Mouse (Mus musculus) G1E-ER4 (cell line): ENCODE results near the gene Vipas39. TPM values are rescaled to one million over a fixed set of nuclear protein-coding genes. Genes with fewer than 3 reads are reported as not detected.

Source experiments
- GATA1 ChIP-seq: IDR thresholded peaks from one replicate; pipeline ENCODE4 v1.8.0; 2012; ENCODE audit warnings: low read length, inconsistent platforms
- polyA plus RNA-seq: library from polyadenylated mRNA; stranded (reverse); fragments of >175 nt; gene quantifications from 2 replicates; pipeline ENCODE4 v1.2.3, GENCODE M21; 2012

Gene Vipas39
- polyA plus RNA-seq: 0.40 and 0.55 TPM in 2 replicates

DNA sequence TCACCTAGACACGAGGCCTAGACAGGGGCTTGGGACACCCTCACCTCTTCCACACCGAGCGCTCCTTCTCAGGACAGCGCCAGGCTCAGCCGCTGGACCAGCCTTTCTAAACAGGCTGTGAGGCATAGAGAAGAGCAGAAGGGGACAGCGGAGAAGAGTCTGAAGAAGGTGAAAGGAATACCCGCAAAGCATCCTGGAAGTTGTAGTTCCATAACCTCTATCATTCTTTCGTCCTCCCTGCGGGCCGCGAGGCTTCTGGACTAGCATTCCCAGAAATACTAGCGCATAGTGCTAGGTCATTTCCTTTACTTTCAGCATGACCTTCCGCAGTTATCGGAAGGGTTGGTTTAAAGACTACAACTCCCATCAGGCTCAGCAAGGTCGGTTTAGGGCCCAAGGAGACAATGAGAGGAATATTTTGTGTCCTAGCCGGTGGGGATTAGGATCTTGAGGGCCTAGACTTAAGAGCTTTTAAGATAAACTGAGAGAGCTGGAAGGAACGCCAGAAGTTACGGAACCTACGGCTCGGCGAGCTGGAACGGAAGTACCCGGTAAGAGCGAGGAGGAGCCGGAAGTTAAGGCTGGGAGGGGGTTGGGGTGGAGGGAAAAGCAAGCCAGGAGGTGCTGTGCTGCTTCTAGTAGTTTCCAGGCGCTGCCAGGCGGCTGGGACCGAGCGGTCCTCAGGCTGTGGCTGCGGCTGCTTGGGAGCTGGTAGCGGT lies at the start of gene Vipas39, which contains the start of gene Ahsa1:
TSS of gene Vipas39 (minus strand) at position 149 of the 719 bp plus-strand sequence.
TSS of gene Ahsa1 (plus strand) at position 372 of the 719 bp plus-strand sequence.
- TF ChIP-seq GATA1: no peak

DNA sequence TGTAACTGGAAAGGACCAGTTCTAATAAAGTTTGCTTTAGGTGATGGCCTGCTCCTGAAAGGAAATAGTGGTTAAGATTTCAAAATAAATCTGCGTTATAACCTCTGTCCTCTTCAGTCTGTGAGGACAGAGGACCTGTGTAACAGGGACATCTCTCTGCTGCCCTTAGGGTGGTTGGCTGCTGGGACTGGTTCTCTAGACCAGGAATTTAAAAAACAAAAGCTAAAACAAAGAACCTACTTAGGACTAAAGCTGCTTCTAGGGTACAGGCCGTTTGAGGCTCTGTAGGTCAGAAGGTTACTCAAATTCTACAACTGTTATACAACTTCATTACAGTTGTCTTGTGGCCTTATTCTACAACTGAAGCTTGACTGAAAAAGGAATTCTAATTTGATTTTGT lies 47.0 kb upstream of the Vipas39 start:
- no peak for TF ChIP-seq GATA1

DNA sequence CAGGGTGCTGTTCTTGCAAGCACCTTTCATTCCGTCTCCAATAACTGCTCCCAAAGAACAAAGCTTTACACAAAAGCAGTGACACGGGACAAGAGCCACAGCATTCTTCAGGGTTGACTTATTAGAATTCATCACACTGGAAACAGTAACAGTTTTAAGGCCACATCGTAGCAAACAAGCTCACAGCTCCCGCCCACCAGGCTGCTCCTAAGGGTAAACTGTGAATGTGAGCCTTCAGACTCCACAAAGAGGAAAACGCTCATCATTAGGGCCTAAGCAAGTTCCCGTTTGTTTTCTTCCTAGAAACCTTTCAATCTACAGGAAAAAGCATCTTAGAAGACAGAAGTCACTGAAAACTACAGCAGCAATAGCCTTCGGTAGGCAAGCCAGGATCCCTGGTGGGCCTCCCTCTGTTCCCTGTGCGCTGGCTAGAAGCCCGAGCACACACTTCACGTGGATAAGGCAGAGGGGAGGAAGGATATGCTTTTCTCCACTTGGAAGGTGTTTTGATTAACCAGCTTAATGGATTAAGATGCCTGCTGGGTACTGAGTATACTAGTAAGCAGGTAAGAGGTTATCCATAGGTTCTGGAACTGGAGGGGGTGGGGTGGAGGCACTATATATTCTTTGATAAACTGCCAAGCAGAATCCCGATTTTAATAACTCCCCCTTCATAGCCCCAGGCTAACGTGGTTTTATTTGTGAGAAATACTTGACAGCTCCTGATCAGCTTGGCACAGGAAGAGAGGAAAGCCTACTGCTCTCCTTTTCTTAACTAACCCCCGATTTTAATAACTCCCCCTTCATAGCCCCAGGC lies 39.9 kb upstream of the Vipas39 start:
- TF ChIP-seq GATA1: no peak

DNA sequence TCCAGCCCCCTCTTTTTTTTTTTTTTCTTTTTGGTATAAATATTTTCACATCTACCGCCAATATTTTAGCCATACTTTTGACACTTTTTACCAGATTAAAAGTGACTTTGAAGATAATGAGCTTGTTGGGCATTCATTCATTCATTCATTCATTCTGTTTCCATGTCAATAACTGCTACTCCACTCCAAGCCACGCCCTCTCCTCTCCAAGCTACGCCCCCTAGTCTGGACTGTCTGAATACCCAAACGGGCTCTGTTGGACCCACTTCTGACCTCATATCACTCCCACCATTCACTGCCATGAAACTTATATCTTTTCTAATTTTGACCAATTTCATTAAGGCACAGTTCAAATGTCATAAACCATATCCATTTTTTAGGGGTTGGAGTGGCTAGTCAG lies 35.1 kb upstream of the Vipas39 start:
- no peak for TF ChIP-seq GATA1

DNA sequence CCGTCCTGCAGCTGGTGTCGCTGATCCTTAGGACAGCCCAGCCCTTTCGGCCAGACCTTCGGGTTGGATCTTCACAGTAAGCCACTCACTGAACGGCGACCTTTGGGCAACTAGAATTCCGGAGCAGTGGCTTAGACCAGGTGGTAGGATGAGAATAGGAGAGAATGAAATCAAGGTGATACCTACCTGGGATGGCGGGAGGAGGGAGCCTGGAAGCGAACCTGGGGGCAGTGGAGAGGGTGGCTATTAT lies 34.3 kb upstream of the Vipas39 start:
- no peak for TF ChIP-seq GATA1

DNA sequence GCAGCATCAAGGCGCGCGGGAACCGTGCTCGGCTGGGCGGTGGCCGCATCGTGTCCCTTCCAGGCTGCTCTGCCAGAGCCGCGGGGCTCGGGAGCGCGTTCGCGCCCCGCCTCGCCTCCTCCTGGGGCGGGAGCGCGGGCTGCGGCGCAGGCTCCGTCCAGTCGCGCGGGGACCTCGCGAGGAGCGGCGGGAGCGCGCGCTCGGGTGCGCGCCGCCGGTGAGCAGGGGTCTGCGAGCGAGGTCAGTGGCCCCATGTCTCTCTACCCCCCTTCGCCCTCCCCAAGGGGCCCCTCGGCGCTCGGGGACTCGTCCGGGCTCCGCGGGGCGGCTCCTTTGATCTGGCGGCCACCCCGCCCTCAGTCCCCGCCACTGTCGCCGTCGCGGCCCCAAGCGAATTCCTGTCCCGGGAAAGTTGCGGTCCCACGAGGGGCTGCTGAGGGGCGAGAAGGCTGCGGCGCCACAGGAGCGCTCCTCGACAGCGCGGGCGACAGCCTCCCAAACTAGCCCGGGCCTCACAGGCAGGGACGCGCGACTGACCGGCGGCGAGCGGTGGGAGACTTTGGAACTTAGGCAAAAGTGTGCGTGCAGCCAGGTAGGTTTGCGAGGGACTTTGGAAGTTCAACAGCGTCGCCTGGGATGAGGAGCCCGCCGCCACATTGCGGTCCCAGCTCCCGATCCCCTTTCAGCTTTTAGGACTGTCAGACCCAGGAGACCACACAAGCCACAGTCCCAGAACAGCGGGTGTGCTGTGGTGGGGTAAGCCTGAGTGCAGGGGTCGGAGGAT lies 33.8 kb upstream of the Vipas39 start, which contains the start of gene Ism2:
TSS of gene Ism2 (minus strand) at position 49 of the 784 bp plus-strand sequence.
- no peak for TF ChIP-seq GATA1

DNA sequence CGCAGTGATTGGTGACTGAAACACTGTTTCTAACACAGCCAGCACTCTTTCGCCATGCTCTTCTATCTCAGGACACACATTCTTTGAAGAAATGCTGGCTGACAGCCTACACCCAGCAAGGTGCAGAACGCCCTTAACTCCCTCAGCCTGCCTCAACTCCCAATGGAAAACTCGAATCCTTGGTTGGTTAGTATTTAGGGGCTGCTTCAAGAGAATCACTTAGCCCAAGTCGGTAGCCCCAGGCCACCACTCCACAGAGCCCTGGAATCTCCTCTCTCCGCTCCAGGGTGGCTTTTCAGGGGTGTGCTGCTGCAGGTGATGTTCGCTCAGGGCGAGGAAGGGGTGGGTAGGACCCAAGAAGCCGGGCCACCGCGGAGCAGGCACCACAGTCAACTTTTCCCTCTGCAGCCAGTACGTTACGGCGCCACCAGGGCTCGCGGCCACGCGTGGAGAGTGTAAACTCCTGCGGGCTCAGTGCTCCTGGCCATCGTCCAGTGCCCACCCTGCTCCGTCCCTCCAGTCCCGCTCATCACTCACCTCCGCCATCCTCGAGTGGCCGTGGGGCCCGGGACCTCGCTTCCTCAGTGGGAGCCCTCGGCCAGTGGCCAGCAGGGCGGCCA lies 33.1 kb upstream of the Vipas39 start:
- no peak for TF ChIP-seq GATA1

DNA sequence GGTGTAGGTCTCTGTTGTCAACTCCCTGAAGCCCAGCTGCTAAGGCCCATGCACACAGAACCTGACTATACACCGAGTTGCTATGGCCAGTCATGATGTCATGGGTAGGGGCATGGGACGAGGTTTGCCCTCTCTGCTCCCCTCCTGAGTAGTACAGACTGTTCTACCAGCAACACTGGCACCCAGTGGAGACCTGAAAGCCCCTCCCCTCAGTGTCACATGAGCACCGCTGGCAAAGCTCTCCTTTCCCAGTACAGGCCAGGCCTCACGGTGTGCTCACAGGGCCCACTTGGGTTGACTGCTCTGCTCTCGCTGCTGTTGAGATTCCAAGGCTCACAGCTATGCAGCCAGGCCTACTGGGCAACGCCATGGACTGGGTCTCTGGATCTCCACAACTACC lies 27.9 kb upstream of the Vipas39 start:
- TF ChIP-seq GATA1: no peak

DNA sequence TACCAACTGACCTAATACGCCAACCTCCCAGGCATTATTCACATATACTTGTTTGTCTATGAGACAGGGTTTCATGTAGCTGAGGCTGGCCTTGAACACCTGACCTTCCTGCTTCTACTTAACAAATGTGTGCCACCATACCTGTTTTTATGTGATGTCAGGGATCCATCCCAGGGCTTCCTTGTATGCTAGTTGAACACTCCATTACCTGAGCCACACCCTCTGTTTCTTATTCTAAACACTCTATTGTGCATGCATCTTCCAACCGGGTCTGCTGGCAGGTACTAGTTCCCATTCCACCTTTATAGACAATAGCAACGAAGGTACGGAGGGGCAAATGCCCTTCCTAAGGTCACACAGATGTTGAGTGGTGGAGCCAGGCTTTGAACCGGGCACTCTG lies 23.0 kb upstream of the Vipas39 start:
- TF ChIP-seq GATA1: no peak

DNA sequence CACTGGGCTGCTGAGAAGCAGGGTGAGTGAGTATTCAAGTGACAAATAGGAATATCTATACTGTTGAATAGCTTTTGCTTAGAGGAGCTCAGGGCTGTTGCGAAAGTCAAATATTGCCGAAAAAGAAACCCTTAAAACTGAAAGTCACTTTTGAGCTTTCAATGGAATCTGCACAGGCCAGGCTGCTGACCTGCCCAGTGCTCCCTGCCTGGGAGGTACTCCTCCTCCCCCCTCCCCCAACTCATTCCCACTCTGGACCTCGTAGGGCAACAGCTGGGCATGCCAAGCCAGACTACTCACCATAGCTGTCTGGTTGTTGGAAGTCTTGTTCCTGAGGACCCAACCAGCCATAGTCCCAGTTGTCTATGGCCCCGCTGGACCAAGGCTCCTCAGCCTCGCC lies 18.7 kb upstream of the Vipas39 start:
- TF ChIP-seq GATA1: no peak

DNA sequence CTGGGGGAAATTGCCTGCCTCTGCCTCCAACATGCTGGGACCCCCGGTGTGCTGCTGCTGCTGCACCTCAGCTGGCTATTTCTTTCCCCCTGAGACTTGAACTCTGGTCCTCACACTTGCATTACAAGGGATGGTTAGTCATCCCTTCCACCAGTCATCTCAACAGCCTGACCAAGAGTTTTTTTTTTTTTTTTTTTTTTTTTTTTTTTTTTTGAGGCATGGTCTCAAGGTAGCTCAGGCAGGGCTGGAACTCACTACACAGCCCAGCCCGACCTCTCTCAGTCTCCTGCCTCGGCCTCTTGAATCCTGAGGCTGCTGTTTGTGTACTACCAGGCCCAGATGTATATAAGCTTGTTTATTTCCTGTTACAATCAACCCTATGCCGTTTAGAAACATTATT lies 18.2 kb upstream of the Vipas39 start:
- no peak for TF ChIP-seq GATA1

DNA sequence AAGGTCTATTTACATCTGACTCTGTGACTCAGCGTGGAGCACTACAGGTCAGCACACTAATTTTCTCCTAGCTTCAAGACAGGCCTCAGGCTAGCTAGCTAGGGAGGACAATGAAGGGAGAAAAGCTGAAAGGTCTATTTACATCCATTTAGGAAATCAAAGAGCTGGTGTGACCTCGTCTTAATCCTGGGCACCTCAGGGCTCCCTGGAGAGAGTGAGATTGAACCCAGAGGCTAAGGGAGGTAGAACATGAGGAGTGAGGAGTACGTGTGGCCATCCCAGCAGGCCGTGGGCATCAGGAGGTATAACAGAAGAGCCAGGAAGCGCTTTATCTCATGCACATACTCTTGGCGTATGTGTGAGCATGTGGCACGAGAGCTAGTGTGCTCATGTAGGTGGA lies 17.6 kb upstream of the Vipas39 start:
- no peak for TF ChIP-seq GATA1

DNA sequence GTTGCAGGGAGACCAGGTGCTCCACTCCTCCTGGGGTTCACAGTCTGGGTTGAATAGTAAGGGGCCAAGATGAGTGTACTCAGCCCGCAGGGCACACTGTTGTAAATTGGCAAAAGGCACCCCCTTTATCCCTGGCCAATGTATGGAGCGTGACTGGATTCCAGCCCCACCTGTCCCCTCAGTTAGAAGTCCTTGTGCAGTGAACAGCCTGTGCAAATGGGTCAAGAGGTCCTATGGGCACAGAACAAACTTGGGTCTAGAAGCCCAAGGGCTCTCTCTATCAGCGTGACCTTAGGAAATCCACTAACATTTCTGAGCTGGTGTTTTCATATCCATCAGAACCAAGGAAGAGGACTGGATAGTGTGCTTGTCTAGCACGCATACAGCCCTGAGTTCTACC lies 16.7 kb upstream of the Vipas39 start:
- TF ChIP-seq GATA1: no peak

DNA sequence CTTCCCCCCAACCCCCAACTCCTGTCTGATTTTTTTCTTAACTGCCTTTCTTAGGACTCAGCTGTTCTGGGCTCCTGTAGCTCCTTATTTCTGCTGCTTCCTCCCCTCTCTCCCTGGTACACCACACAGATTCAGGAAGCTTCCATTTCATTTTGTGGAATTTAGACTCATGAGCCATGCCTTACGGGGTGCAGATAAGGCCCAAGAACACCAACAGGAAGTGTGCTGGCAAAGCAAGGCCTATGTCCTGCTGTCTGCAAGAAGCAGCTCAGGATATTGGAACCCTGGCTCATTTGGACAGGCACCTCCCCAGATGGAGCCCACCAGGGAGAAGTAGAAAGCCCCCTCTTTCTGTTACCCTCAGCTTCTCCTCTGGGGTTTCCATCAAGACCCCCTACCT lies 15.7 kb upstream of the Vipas39 start:
- no peak for TF ChIP-seq GATA1

DNA sequence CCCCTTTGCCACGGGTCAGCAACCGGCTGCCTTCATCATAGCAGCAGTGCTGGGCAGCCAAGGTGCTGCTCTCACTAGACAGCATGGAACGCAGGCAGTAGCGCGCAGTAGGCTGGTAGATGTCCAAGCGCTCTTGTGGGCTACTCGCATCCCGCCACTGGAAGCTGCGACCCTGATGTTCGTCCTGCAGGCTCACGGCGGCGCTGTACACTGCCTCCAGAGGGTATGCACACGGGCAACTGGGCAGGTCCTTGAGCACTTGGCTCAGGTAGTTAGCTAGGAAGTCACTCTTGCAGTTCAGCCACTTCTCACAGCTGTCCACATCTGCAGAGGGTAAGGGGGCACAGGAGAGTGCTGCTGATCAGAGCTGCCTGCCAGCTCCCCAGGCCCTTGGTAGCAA lies 13.8 kb upstream of the Vipas39 start:
- TF ChIP-seq GATA1: no peak

DNA sequence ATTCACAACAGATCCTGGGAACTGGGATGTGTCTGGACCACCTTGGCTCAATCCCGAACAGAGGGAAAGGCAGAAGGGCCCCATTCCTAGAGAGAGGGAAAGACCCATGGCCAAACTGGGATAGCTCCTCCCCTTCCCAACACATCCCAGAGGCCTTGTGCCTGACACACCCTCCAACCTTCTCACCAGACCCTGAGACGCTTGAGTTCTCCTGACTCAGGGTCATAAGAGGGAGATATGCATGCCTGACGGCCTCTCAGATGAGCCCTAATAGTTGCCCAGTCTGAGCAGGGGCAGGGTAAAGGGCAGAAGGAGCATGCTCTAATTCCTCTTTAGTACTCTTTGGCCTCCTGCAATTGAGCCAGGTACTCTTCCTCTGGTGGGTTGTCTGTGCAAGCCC lies 13.3 kb upstream of the Vipas39 start:
- no peak for TF ChIP-seq GATA1
